Mouse (Mus musculus): Measurements from ENCODE around the gene Cxcr5.

- TF ChIP-seq EP300 (IDR thresholded peaks at IDR 0.05): no peak
- no peak for TF ChIP-seq CTCF (IDR thresholded peaks at IDR 0.05)
Observed at GRCm38 (mm10) chr9:44491351-44491750, 70.3 kb downstream of the Cxcr5 start.

Data from lung, postnatal 0 days (tissue).